ENCODE assay signal across 9 mouse cellular contexts in the genomic region with DNA sequence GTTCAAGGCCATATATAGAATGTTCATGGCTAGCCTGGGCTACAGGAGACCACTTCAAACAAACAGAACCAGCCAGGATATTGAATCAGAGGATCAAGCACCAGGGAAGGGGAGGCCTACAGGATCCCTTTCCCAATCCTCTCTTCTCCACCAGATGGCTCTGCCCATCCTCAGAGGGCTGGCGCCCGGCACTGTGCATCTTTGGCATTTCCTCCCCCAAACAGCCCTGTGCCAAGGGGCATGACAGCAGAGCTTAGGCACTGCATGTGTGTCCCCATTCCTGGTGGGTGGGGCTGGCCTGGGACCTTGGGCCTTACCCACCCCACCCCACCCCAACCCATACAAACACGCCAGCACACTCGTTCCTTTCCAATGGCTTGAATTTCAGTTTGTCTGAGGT. TPM values are rescaled to one million over a fixed set of nuclear protein-coding genes. Genes with fewer than 3 reads are reported as not detected.
DNase-seq lines count a peak whose midpoint lies in the region; ATAC-seq and TF ChIP-seq lines count a peak whose summit lies in the region.
"Had no signal": no experiment of that assay in that cellular context is flagged by ENCODE, and none has a peak within 500 bp of the region (broad histone marks: within the 10 kb centered on the region; RNA-seq: fewer than 3 reads in every experiment).

No protein-coding gene starts in this region.

- peaks cover 31% of the 10 kb centered on the region for H3K4me1 ChIP-seq in forebrain, embryonic 13.5 days
- peaks cover 6% of the 10 kb centered on the region; the same call in 1 of the 2 replicates for H3K4me1 ChIP-seq in forebrain, embryonic 11.5 days (replicated peaks; ENCODE audit: control insufficient read depth, insufficient read depth, low read length)
- H3K4me1 ChIP-seq in liver, embryonic 12.5 days = peaks cover 19% of the 10 kb centered on the region; the same call in 1 of the 2 replicates
- no peaks in the 10 kb centered on the region for H3K4me1 ChIP-seq in forebrain, postnatal 0 days (ENCODE audit: insufficient read depth)
- H3K4me1 ChIP-seq in midbrain, embryonic 13.5 days (replicated peaks) = peaks cover 20% of the 10 kb centered on the region

- ATAC-seq in forebrain, embryonic 13.5 days = peak; percentile 45; the same call in 1 of the 2 replicates
- no peak for ATAC-seq in forebrain, embryonic 11.5 days (replicated peaks; ENCODE audit: low FRiP score)
- no peak for ATAC-seq in liver, embryonic 12.5 days
- ATAC-seq in forebrain, postnatal 0 days = peak; percentile 79
- ATAC-seq in midbrain, embryonic 13.5 days = 0 out of 2 replicates have a peak, but pooled peaks have one; percentile 50

- peak overlapping the region; percentile 51; the same call in 1 of the 2 replicates for H3K27ac ChIP-seq in forebrain, embryonic 13.5 days
- no peak overlapping the region for H3K27ac ChIP-seq in forebrain, embryonic 11.5 days (ENCODE audit: low read depth, low read length)
- H3K27ac ChIP-seq in liver, embryonic 12.5 days = 0 out of 2 replicates have a peak overlapping the region, but pooled peaks have one; percentile 12
- H3K27ac ChIP-seq in forebrain, postnatal 0 days (ENCODE audit: low read depth, low read length) = no peak overlapping the region
- H3K27ac ChIP-seq in midbrain, embryonic 13.5 days = 0 out of 2 replicates have a peak overlapping the region, but pooled peaks have one; percentile 26
- H3K27ac ChIP-seq: embryonic facial prominence, embryonic 12.5 days had no signal

- H3K27me3 ChIP-seq in forebrain, embryonic 13.5 days = no peaks in the 10 kb centered on the region
- no peaks in the 10 kb centered on the region for H3K27me3 ChIP-seq in forebrain, embryonic 11.5 days (ENCODE audit: control insufficient read depth, insufficient read depth, low read length)
- no peaks in the 10 kb centered on the region for H3K27me3 ChIP-seq in liver, embryonic 12.5 days (replicated peaks)
- no peaks in the 10 kb centered on the region for H3K27me3 ChIP-seq in forebrain, postnatal 0 days (ENCODE audit: insufficient read depth, low read length)
- H3K27me3 ChIP-seq in midbrain, embryonic 13.5 days = no peaks in the 10 kb centered on the region
- H3K27me3 ChIP-seq: embryonic facial prominence, embryonic 12.5 days had no signal

- no peaks in the 10 kb centered on the region for H3K9me3 ChIP-seq in forebrain, embryonic 13.5 days (replicated peaks)
- no peaks in the 10 kb centered on the region for H3K9me3 ChIP-seq in forebrain, embryonic 11.5 days (ENCODE audit: control insufficient read depth, low read length)
- no peaks in the 10 kb centered on the region for H3K9me3 ChIP-seq in liver, embryonic 12.5 days (replicated peaks)
- no peaks in the 10 kb centered on the region for H3K9me3 ChIP-seq in forebrain, postnatal 0 days (ENCODE audit: low read length)
- H3K9me3 ChIP-seq in midbrain, embryonic 13.5 days = no peaks in the 10 kb centered on the region
- H3K9me3 ChIP-seq: embryonic facial prominence, embryonic 12.5 days had no signal

- H3K4me3 ChIP-seq in forebrain, embryonic 13.5 days = no peak overlapping the region
- no peak overlapping the region for H3K4me3 ChIP-seq in forebrain, embryonic 11.5 days (ENCODE audit: low read depth, low read length)
- no peak overlapping the region for H3K4me3 ChIP-seq in liver, embryonic 12.5 days
- H3K4me3 ChIP-seq in forebrain, postnatal 0 days (ENCODE audit: low read depth, low read length) = no peak overlapping the region
- no peak overlapping the region for H3K4me3 ChIP-seq in midbrain, embryonic 13.5 days (replicated peaks)
- H3K4me3 ChIP-seq: embryonic facial prominence, embryonic 12.5 days had no signal

- H3K9ac ChIP-seq in forebrain, embryonic 13.5 days = peak overlapping the region; percentile 40; the same call in 1 of the 2 replicates
- H3K9ac ChIP-seq in forebrain, embryonic 11.5 days (ENCODE audit: low read length) = no peak overlapping the region
- H3K9ac ChIP-seq in liver, embryonic 12.5 days = no peak overlapping the region
- H3K9ac ChIP-seq in forebrain, postnatal 0 days = no peak overlapping the region
- no peak overlapping the region for H3K9ac ChIP-seq in midbrain, embryonic 13.5 days (replicated peaks)

- peak; percentile 65 for TF ChIP-seq CTCF in forebrain, postnatal 0 days (IDR thresholded peaks at IDR 0.05; ENCODE audit: low read depth)

- no peak for DNase-seq in forebrain, embryonic 11.5 days (ENCODE audit: low spot score)
- no peak for DNase-seq in liver
- peak; percentile 54 for DNase-seq in forebrain, postnatal 0 days
- no peak for DNase-seq in right cerebral cortex, adult 18-20 months
- no peak for DNase-seq in urinary bladder, adult 2 months (ENCODE audit: low spot score)

- no peak overlapping the region for H3K4me2 ChIP-seq in forebrain, embryonic 13.5 days
- H3K4me2 ChIP-seq in forebrain, embryonic 11.5 days (ENCODE audit: low read depth, low read length, severe bottlenecking) = no peak overlapping the region
- no peak overlapping the region for H3K4me2 ChIP-seq in liver, embryonic 12.5 days
- H3K4me2 ChIP-seq in forebrain, postnatal 0 days (ENCODE audit: low read depth) = no peak overlapping the region
- H3K4me2 ChIP-seq in midbrain, embryonic 13.5 days (replicated peaks) = no peak overlapping the region
- H3K4me2 ChIP-seq: embryonic facial prominence, embryonic 12.5 days had no signal

- 46% methylated on average over 4 of the region's 4 CpGs for WGBS in forebrain, embryonic 13.5 days
- 70% methylated on average over 4 of the region's 4 CpGs for WGBS in forebrain, embryonic 11.5 days
- WGBS in liver, embryonic 12.5 days (ENCODE audit: insufficient replicate concordance) = 71% methylated on average over 4 of the region's 4 CpGs
- WGBS in forebrain, postnatal 0 days = 32% methylated on average over 4 of the region's 4 CpGs
- WGBS in midbrain, embryonic 13.5 days = 57% methylated on average over 4 of the region's 4 CpGs

- no peaks in the 10 kb centered on the region for H3K36me3 ChIP-seq in forebrain, embryonic 13.5 days (ENCODE audit: poor library complexity, severe bottlenecking)
- no peaks in the 10 kb centered on the region; the same call in 1 of the 2 replicates for H3K36me3 ChIP-seq in forebrain, embryonic 11.5 days (ENCODE audit: control insufficient read depth, insufficient read depth, low read length)
- H3K36me3 ChIP-seq in liver, embryonic 12.5 days = peaks cover 51% of the 10 kb centered on the region
- H3K36me3 ChIP-seq in forebrain, postnatal 0 days (ENCODE audit: insufficient read depth) = no peaks in the 10 kb centered on the region
- no peaks in the 10 kb centered on the region for H3K36me3 ChIP-seq in midbrain, embryonic 13.5 days

RNA-seq across cellular contexts. Expression of gene Smad6, which starts 24.4 kb away (rescaled TPM):
- polyA plus RNA-seq in forebrain, embryonic 13.5 days (2015; fragmentation: Nextera tagmentation; extraction: Ambion mirVana) = 1.6 and 1.7 TPM in 2 replicates
- 6.5 and 7.4 TPM in 2 replicates for polyA plus RNA-seq in forebrain, embryonic 11.5 days (2014; fragmentation: Nextera tagmentation; extraction: Ambion mirVana)
- 11.7 and 12.9 TPM in 2 replicates for polyA plus RNA-seq in liver, embryonic 12.5 days (2016; fragmentation: Nextera tagmentation; extraction: Ambion mirVana)
- total RNA-seq in forebrain, postnatal 0 days (2014; rRNA removed) = 4.5 and 7.5 TPM in 2 replicates
- polyA plus RNA-seq in forebrain, postnatal 0 days (2015; fragmentation: Nextera tagmentation; extraction: Ambion mirVana) = 1.4 and 1.5 TPM in 2 replicates
- polyA plus RNA-seq in midbrain, embryonic 13.5 days (2015; fragmentation: Nextera tagmentation; extraction: Ambion mirVana) = 1.2 and 2.4 TPM in 2 replicates
- 20.6 and 21.8 TPM in 2 replicates for polyA plus RNA-seq in urinary bladder, adult 2 months (2012; rRNA removed)

Comparison
In these comparisons a context has a peak if more than half of its experiments do, and no peak if none do; other contexts are left out.
1. ATAC-seq: peak in forebrain, embryonic 13.5 days (single experiment), forebrain, postnatal 0 days (single experiment) and midbrain, embryonic 13.5 days (single experiment); none in forebrain, embryonic 11.5 days (single experiment) and liver, embryonic 12.5 days (single experiment).
2. H3K27ac ChIP-seq: peak in forebrain, embryonic 13.5 days (single experiment), liver, embryonic 12.5 days (single experiment) and midbrain, embryonic 13.5 days (single experiment); none in forebrain, embryonic 11.5 days (single experiment) and forebrain, postnatal 0 days (single experiment).